ENCODE assay signal across 9 mouse cellular contexts in genomic region chr2:27926478-27927165, GRCm38 (mm10). TPM values are rescaled to one million over a fixed set of nuclear protein-coding genes. Genes with fewer than 3 reads are reported as not detected.
A peak's percentile ranks its signal among the peaks of the same experiment; 100 is the strongest.
DNase-seq lines count a peak whose midpoint lies in the region; ATAC-seq lines count a peak whose summit lies in the region.
"Had no signal": no experiment of that assay in that cellular context is flagged by ENCODE, and none has a peak within 500 bp of the region (broad histone marks: within the 10 kb centered on the region; RNA-seq: fewer than 3 reads in every experiment).

No protein-coding gene starts in this region.

- no peak for ATAC-seq in kidney, embryonic 15.5 days (replicated peaks; ENCODE audit: low FRiP score)
- no peak for ATAC-seq in heart, embryonic 13.5 days (ENCODE audit: extremely low read depth, insufficient number of reproducible peaks, low FRiP score, low TSS enrichment)
- ATAC-seq in midbrain, embryonic 16.5 days, result peak; percentile 58; the same call in 1 of the 2 replicates
- ATAC-seq in megakaryocyte, adult 5-6 weeks (ENCODE audit: poor library complexity, severe bottlenecking), result no peak

- H3K4me1 ChIP-seq in kidney, embryonic 15.5 days, result peaks cover 10% of the 10 kb centered on the region
- peaks cover 22% of the 10 kb centered on the region for H3K4me1 ChIP-seq in heart, embryonic 13.5 days
- H3K4me1 ChIP-seq in midbrain, embryonic 16.5 days (ENCODE audit: control insufficient read depth, insufficient read depth, low read length), result 0 out of 2 replicates have a peak, but pooled peaks cover 2% of the 10 kb centered on the region

- H3K36me3 ChIP-seq in kidney, embryonic 15.5 days, result peaks cover 10% of the 10 kb centered on the region; the same call in 1 of the 2 replicates
- H3K36me3 ChIP-seq in heart, embryonic 13.5 days, result peaks cover 33% of the 10 kb centered on the region
- H3K36me3 ChIP-seq in midbrain, embryonic 16.5 days (ENCODE audit: control insufficient read depth, insufficient read depth, low read length), result no peaks in the 10 kb centered on the region

- no peaks in the 10 kb centered on the region for H3K27me3 ChIP-seq in kidney, embryonic 15.5 days
- no peaks in the 10 kb centered on the region for H3K27me3 ChIP-seq in heart, embryonic 13.5 days (replicated peaks)
- H3K27me3 ChIP-seq in midbrain, embryonic 16.5 days (ENCODE audit: control insufficient read depth, insufficient read depth, low read depth, low read length), result no peaks in the 10 kb centered on the region
- H3K27me3 ChIP-seq: lung, embryonic 15.5 days had no signal

- no peak overlapping the region for H3K9ac ChIP-seq in kidney, embryonic 15.5 days
- 0 out of 2 replicates have a peak overlapping the region, but pooled peaks have one; percentile 24 for H3K9ac ChIP-seq in heart, embryonic 13.5 days
- H3K9ac ChIP-seq in midbrain, embryonic 16.5 days (ENCODE audit: low read depth, low read length), result no peak overlapping the region
- H3K9ac ChIP-seq: lung, embryonic 15.5 days had no signal

- peak; percentile 22 to 58 for DNase-seq in kidney, adult 8-10 months
- peak; percentile 53 to 57 for DNase-seq in adrenal gland, adult 18-20 months (ENCODE audit: low spot score in 2 of 2)
- peak; percentile 74 for DNase-seq in embryo, embryonic 10.5 days (ENCODE audit: low spot score)
- DNase-seq in left cerebral cortex, adult 18-20 months (ENCODE audit: low spot score in 2 of 2), result peak; percentile 66 to 83

- 40% methylated on average over 7 of the region's 7 CpGs for WGBS in kidney, embryonic 15.5 days
- WGBS in heart, embryonic 13.5 days, result 41% methylated on average over 7 of the region's 7 CpGs
- WGBS in midbrain, embryonic 16.5 days, result 52% methylated on average over 7 of the region's 7 CpGs

- no peak overlapping the region for H3K4me3 ChIP-seq in kidney, embryonic 15.5 days (replicated peaks)
- H3K4me3 ChIP-seq in heart, embryonic 13.5 days, result no peak overlapping the region
- no peak overlapping the region for H3K4me3 ChIP-seq in midbrain, embryonic 16.5 days (ENCODE audit: low read depth, low read length)
- H3K4me3 ChIP-seq: lung, embryonic 15.5 days had no signal

- no peaks in the 10 kb centered on the region for H3K9me3 ChIP-seq in kidney, embryonic 15.5 days (replicated peaks)
- H3K9me3 ChIP-seq in heart, embryonic 13.5 days, result no peaks in the 10 kb centered on the region
- H3K9me3 ChIP-seq in midbrain, embryonic 16.5 days (replicated peaks; ENCODE audit: control insufficient read depth, low read length, poor library complexity, severe bottlenecking), result no peaks in the 10 kb centered on the region
- H3K9me3 ChIP-seq: lung, embryonic 15.5 days had no signal

- H3K4me2 ChIP-seq in kidney, embryonic 15.5 days, result no peak overlapping the region
- no peak overlapping the region for H3K4me2 ChIP-seq in heart, embryonic 13.5 days
- H3K4me2 ChIP-seq in midbrain, embryonic 16.5 days (ENCODE audit: low read length), result no peak overlapping the region
- H3K4me2 ChIP-seq: lung, embryonic 15.5 days had no signal

- H3K27ac ChIP-seq in kidney, embryonic 15.5 days, result no peak overlapping the region
- no peak overlapping the region for H3K27ac ChIP-seq in heart, embryonic 13.5 days (replicated peaks)
- no peak overlapping the region for H3K27ac ChIP-seq in midbrain, embryonic 16.5 days (ENCODE audit: low read length)
- H3K27ac ChIP-seq: lung, embryonic 15.5 days had no signal

RNA-seq across cellular contexts. Expression of gene Col5a1, which starts 40.4 kb away (rescaled TPM):
- polyA plus RNA-seq in kidney, embryonic 15.5 days (2015; fragmentation: Nextera tagmentation; extraction: Ambion mirVana), result 51.0 and 62.1 TPM in 2 replicates
- total RNA-seq in adrenal gland, adult 18-20 months (2021), result 10 to 100 TPM; 23.8 to 35.6 TPM
- 44.3 and 48.8 TPM in 2 replicates for polyA plus RNA-seq in heart, embryonic 13.5 days (2015; fragmentation: Nextera tagmentation; extraction: Ambion mirVana)
- 1 to 10 TPM; 7.3 to 8.7 TPM for total RNA-seq in left cerebral cortex, adult 18-20 months (2021)
- 5.9 and 6.4 TPM in 2 replicates for polyA plus RNA-seq in midbrain, embryonic 16.5 days (2015; fragmentation: Nextera tagmentation; extraction: Ambion mirVana)
- 0.78 and 2.2 TPM in 2 replicates for total RNA-seq in megakaryocyte, adult 5-6 weeks (2015)
- total RNA-seq in megakaryocyte, adult 5-6 weeks (2017), result 0.77 and 1.1 TPM in 2 replicates
